Comparison of ENCODE assay signal across 25 mouse cellular contexts in the genomic region with DNA sequence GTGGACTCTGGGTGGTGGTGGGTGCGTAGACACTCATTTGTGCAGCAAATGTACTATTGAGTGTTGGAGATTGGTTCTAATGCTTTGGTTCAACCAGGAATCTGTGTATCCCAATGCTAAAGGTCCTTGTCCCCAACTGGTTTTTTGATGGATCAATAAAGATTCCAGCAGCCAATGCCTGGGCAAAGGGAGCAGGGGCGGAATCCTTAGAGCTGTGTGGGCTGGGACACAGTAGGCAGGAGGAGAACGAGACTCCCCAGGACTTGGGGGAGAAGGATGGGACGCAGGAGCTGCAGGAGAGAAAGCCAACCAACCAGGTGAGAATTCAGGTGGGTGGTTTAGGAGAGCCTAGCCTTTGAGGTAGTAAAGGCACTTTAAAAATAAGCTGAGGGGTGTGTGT.
DNase-seq lines count a peak whose midpoint lies in the region; ATAC-seq and TF ChIP-seq lines count a peak whose summit lies in the region.
"Had no signal": no experiment of that assay in that cellular context is flagged by ENCODE, and none has a peak within 500 bp of the region (broad histone marks: within the 10 kb centered on the region; RNA-seq: fewer than 3 reads in every experiment).

No protein-coding gene starts in this region.

- no peaks in the 10 kb centered on the region for H3K27me3 ChIP-seq in liver, embryonic 13.5 days
- H3K27me3 ChIP-seq in lung, postnatal 0 days (replicated peaks; ENCODE audit: insufficient read depth, low read length), result no peaks in the 10 kb centered on the region
- no peaks in the 10 kb centered on the region for H3K27me3 ChIP-seq in liver, embryonic 15.5 days
- H3K27me3 ChIP-seq in midbrain, embryonic 11.5 days (ENCODE audit: control insufficient read depth, insufficient read depth, low read length), result no peaks in the 10 kb centered on the region
- H3K27me3 ChIP-seq: embryonic facial prominence, embryonic 13.5 days; forebrain, embryonic 13.5 days; hindbrain, embryonic 12.5 days; hindbrain, embryonic 15.5 days had no signal

- no peak for DNase-seq in liver, embryonic 13.5 days
- DNase-seq in liver, result no peak
- DNase-seq in lung, postnatal 0 days (ENCODE audit: low spot score), result no peak
- no peak for DNase-seq in lung, postnatal 36 days
- DNase-seq in midbrain, embryonic 11.5 days (ENCODE audit: low spot score, missing footprints), result no peak
- DNase-seq in gastrocnemius, adult 8-10 months (ENCODE audit: low spot score in 2 of 2), result no peak
- DNase-seq: adrenal gland, adult 2 months; adrenal gland, postnatal 14 days; cerebellum, adult 11-12 months; cerebellum, adult 8-10 months; cerebellum, postnatal 10 days; cerebellum, postnatal 36 days; embryo, embryonic 11 days; gastrocnemius, postnatal 14 days; heart, adult 2 months had no signal

- no peak for TF ChIP-seq CTCF in lung, postnatal 0 days (IDR thresholded peaks at IDR 0.05)

- no peak overlapping the region for H3K4me3 ChIP-seq in liver, embryonic 13.5 days (replicated peaks)
- no peak overlapping the region for H3K4me3 ChIP-seq in lung, postnatal 0 days (ENCODE audit: low read depth, low read length)
- H3K4me3 ChIP-seq in liver, embryonic 15.5 days (replicated peaks), result peak overlapping the region; percentile 29; the same call in 1 of the 2 replicates
- no peak overlapping the region for H3K4me3 ChIP-seq in midbrain, embryonic 11.5 days (ENCODE audit: low read depth, low read length)
- H3K4me3 ChIP-seq: embryonic facial prominence, embryonic 10.5 days; embryonic facial prominence, embryonic 13.5 days; forebrain, embryonic 10.5 days; forebrain, embryonic 13.5 days; heart, adult 2 months; hindbrain, embryonic 12.5 days; hindbrain, embryonic 15.5 days had no signal

- H3K9me3 ChIP-seq in liver, embryonic 13.5 days (replicated peaks), result no peaks in the 10 kb centered on the region
- no peaks in the 10 kb centered on the region for H3K9me3 ChIP-seq in lung, postnatal 0 days (ENCODE audit: low read length)
- no peaks in the 10 kb centered on the region for H3K9me3 ChIP-seq in liver, embryonic 15.5 days (replicated peaks)
- no peaks in the 10 kb centered on the region for H3K9me3 ChIP-seq in midbrain, embryonic 11.5 days (ENCODE audit: control insufficient read depth, low read length)
- H3K9me3 ChIP-seq: embryonic facial prominence, embryonic 10.5 days; embryonic facial prominence, embryonic 13.5 days; forebrain, embryonic 10.5 days; forebrain, embryonic 13.5 days; hindbrain, embryonic 12.5 days; hindbrain, embryonic 15.5 days had no signal

- no peak for TF ChIP-seq EP300 in lung, postnatal 0 days (IDR thresholded peaks at IDR 0.05)

- peak; percentile 39; the same call in 1 of the 2 replicates for ATAC-seq in liver, embryonic 13.5 days (ENCODE audit: low read depth)
- no peak for ATAC-seq in lung, postnatal 0 days
- peak; percentile 59; the same call in 1 of the 2 replicates for ATAC-seq in liver, embryonic 15.5 days (ENCODE audit: insufficient read depth)
- ATAC-seq in midbrain, embryonic 11.5 days (ENCODE audit: low FRiP score), result no peak
- ATAC-seq: CD4-positive, CD25-positive, alpha-beta regulatory T cell, adult 4 months; forebrain, embryonic 13.5 days; forebrain, embryonic 16.5 days had no signal

- no peaks in the 10 kb centered on the region for H3K36me3 ChIP-seq in liver, embryonic 13.5 days
- no peaks in the 10 kb centered on the region for H3K36me3 ChIP-seq in lung, postnatal 0 days (ENCODE audit: insufficient read depth, low read length)
- H3K36me3 ChIP-seq in liver, embryonic 15.5 days (replicated peaks), result no peaks in the 10 kb centered on the region
- H3K36me3 ChIP-seq in midbrain, embryonic 11.5 days (ENCODE audit: control insufficient read depth, insufficient read depth, low read length), result no peaks in the 10 kb centered on the region
- H3K36me3 ChIP-seq: embryonic facial prominence, embryonic 10.5 days; embryonic facial prominence, embryonic 13.5 days; forebrain, embryonic 10.5 days; hindbrain, embryonic 12.5 days; hindbrain, embryonic 15.5 days had no signal

- H3K4me2 ChIP-seq in liver, embryonic 13.5 days, result no peak overlapping the region
- H3K4me2 ChIP-seq in lung, postnatal 0 days (replicated peaks; ENCODE audit: low read depth, low read length), result no peak overlapping the region
- peak overlapping the region; percentile 30 for H3K4me2 ChIP-seq in liver, embryonic 15.5 days
- no peak overlapping the region for H3K4me2 ChIP-seq in midbrain, embryonic 11.5 days
- H3K4me2 ChIP-seq: embryonic facial prominence, embryonic 13.5 days; forebrain, embryonic 13.5 days; heart, embryonic 11.5 days; hindbrain, embryonic 12.5 days; hindbrain, embryonic 15.5 days had no signal

- no peak overlapping the region for H3K27ac ChIP-seq in liver, embryonic 13.5 days
- H3K27ac ChIP-seq in lung, postnatal 0 days (ENCODE audit: low read length), result peak overlapping the region; percentile 88; the same call in 1 of the 2 replicates
- peak overlapping the region; percentile 57; the same call in 1 of the 2 replicates for H3K27ac ChIP-seq in liver, embryonic 15.5 days (replicated peaks)
- H3K27ac ChIP-seq in midbrain, embryonic 11.5 days (ENCODE audit: low read depth, low read length), result no peak overlapping the region
- H3K27ac ChIP-seq: embryonic facial prominence, embryonic 10.5 days; embryonic facial prominence, embryonic 13.5 days; forebrain, embryonic 10.5 days; forebrain, embryonic 13.5 days; hindbrain, embryonic 12.5 days; hindbrain, embryonic 15.5 days had no signal

- peaks cover 17% of the 10 kb centered on the region for H3K4me1 ChIP-seq in liver, embryonic 13.5 days (replicated peaks)
- H3K4me1 ChIP-seq in lung, postnatal 0 days (ENCODE audit: insufficient read depth, low read depth, low read length), result peaks cover 19% of the 10 kb centered on the region
- H3K4me1 ChIP-seq in liver, embryonic 15.5 days (replicated peaks), result no peaks in the 10 kb centered on the region
- H3K4me1 ChIP-seq in midbrain, embryonic 11.5 days (ENCODE audit: control insufficient read depth, insufficient read depth, low read length), result peaks cover 9% of the 10 kb centered on the region

- no peak overlapping the region for H3K9ac ChIP-seq in liver, embryonic 13.5 days
- no peak overlapping the region for H3K9ac ChIP-seq in lung, postnatal 0 days (replicated peaks; ENCODE audit: low read depth)
- no peak overlapping the region for H3K9ac ChIP-seq in liver, embryonic 15.5 days
- H3K9ac ChIP-seq in midbrain, embryonic 11.5 days (ENCODE audit: low read length), result no peak overlapping the region
- H3K9ac ChIP-seq: embryonic facial prominence, embryonic 13.5 days; forebrain, embryonic 13.5 days; hindbrain, embryonic 12.5 days; hindbrain, embryonic 15.5 days had no signal

- WGBS in liver, embryonic 13.5 days (ENCODE audit: insufficient replicate concordance), result 52% methylated on average over 4 of the region's 4 CpGs
- 92% methylated on average over 4 of the region's 4 CpGs for WGBS in lung, postnatal 0 days
- 67% methylated on average over 4 of the region's 4 CpGs for WGBS in liver, embryonic 15.5 days (ENCODE audit: insufficient replicate concordance)
- WGBS in midbrain, embryonic 11.5 days, result 84% methylated on average over 4 of the region's 4 CpGs

Comparison
In these comparisons a context has a peak if more than half of its experiments do, and no peak if none do; other contexts are left out.
1. H3K27ac ChIP-seq: peak in lung, postnatal 0 days (single experiment) and liver, embryonic 15.5 days (single experiment); none in liver, embryonic 13.5 days (single experiment) and midbrain, embryonic 11.5 days (single experiment).
2. ATAC-seq: peak in liver, embryonic 13.5 days (single experiment) and liver, embryonic 15.5 days (single experiment); none in lung, postnatal 0 days (single experiment) and midbrain, embryonic 11.5 days (single experiment).